8 mouse cellular contexts compared by ENCODE assay signal in genomic region chr1:36244058-36244827, GRCm38 (mm10). TPM values are rescaled to one million over a fixed set of nuclear protein-coding genes. Genes with fewer than 3 reads are reported as not detected.
A peak's percentile ranks its signal among the peaks of the same experiment; 100 is the strongest.
DNase-seq lines count a peak whose midpoint lies in the region; ATAC-seq lines count a peak whose summit lies in the region.

Uggt1 (minus strand) TSS chr1:36244720.

- no peaks in the 10 kb centered on the region for H3K9me3 ChIP-seq in forebrain, embryonic 14.5 days (replicated peaks; ENCODE audit: control insufficient read depth, low read length)
- H3K9me3 ChIP-seq in neural tube, embryonic 15.5 days (replicated peaks), result no peaks in the 10 kb centered on the region

- 2% methylated on average over 49 of the region's 49 CpGs for WGBS in forebrain, embryonic 14.5 days
- WGBS in neural tube, embryonic 15.5 days, result 4% methylated on average over 47 of the region's 49 CpGs

- H3K27ac ChIP-seq in forebrain, embryonic 14.5 days (ENCODE audit: low read depth, low read length), result peak within 1 kb of the TSS; percentile 82
- peak within 1 kb of the TSS; percentile 85 for H3K27ac ChIP-seq in neural tube, embryonic 15.5 days (replicated peaks)

- peak within 1 kb of the TSS; percentile 82 for H3K4me2 ChIP-seq in forebrain, embryonic 14.5 days (ENCODE audit: low read length)
- peak within 1 kb of the TSS; percentile 79 for H3K4me2 ChIP-seq in neural tube, embryonic 15.5 days

- no peaks in the 10 kb centered on the region for H3K36me3 ChIP-seq in forebrain, embryonic 14.5 days (ENCODE audit: control insufficient read depth, insufficient read depth, low read length)
- H3K36me3 ChIP-seq in neural tube, embryonic 15.5 days, result no peaks in the 10 kb centered on the region

- DNase-seq in ES-CJ7 (ENCODE audit: low read depth, low spot score), result peak; percentile 97
- peak; percentile 91 for DNase-seq in cerebellum, adult 11 months
- peak; percentile 98 for DNase-seq in forebrain, embryonic 14.5 days (ENCODE audit: low spot score)
- peak; percentile 90 to 94 for DNase-seq in heart, postnatal 14 days
- DNase-seq in layer of hippocampus, adult 11-12 months (ENCODE audit: low spot score), result peak; percentile 93
- peak; percentile 95 to 97 for DNase-seq in lung, adult 18-20 months
- peak; percentile 94 for DNase-seq in testis, postnatal 14 days (ENCODE audit: low spot score)

- H3K27me3 ChIP-seq in forebrain, embryonic 14.5 days (replicated peaks; ENCODE audit: control insufficient read depth, insufficient read depth, low read length), result no peaks in the 10 kb centered on the region
- H3K27me3 ChIP-seq in neural tube, embryonic 15.5 days (replicated peaks), result no peaks in the 10 kb centered on the region

- H3K9ac ChIP-seq in forebrain, embryonic 14.5 days (ENCODE audit: low read length), result peak within 1 kb of the TSS; percentile 85
- H3K9ac ChIP-seq in neural tube, embryonic 15.5 days (replicated peaks), result peak within 1 kb of the TSS; percentile 88

- H3K4me3 ChIP-seq in forebrain, embryonic 14.5 days (ENCODE audit: low read depth, low read length), result peak within 1 kb of the TSS; percentile 87
- peak within 1 kb of the TSS; percentile 97 for H3K4me3 ChIP-seq in neural tube, embryonic 15.5 days (replicated peaks)

- intact Hi-C loops in heart, postnatal 14 days (cut with DNase I), result no loop called here

- ATAC-seq in forebrain, embryonic 14.5 days, result peak; percentile 98
- ATAC-seq in neural tube, embryonic 15.5 days (ENCODE audit: low FRiP score), result peak; percentile 97

- H3K4me1 ChIP-seq in forebrain, embryonic 14.5 days (ENCODE audit: control insufficient read depth, insufficient read depth, low read length), result peaks cover 10% of the 10 kb centered on the region
- peaks cover 33% of the 10 kb centered on the region for H3K4me1 ChIP-seq in neural tube, embryonic 15.5 days

RNA-seq across cellular contexts. Expression of gene Uggt1, which starts in this region (rescaled TPM):
- 66.8 and 75.9 TPM in 2 replicates for polyA plus RNA-seq in forebrain, embryonic 14.5 days (2014; fragmentation: Nextera tagmentation; extraction: Ambion mirVana)
- 10 to 100 TPM; 26.5 to 30.9 TPM for total RNA-seq in heart, postnatal 14 days (2021)
- polyA plus RNA-seq in neural tube, embryonic 15.5 days (2015; fragmentation: Nextera tagmentation; extraction: Ambion mirVana), result 43.9 and 46.0 TPM in 2 replicates

Comparison
In these comparisons a context has a peak if more than half of its experiments do, and no peak if none do; other contexts are left out.
1. Peak in every context shown above with its lines: DNase-seq, ATAC-seq, H3K4me3 ChIP-seq and H3K27ac ChIP-seq.